Mouse (Mus musculus): ENCODE results near the gene Camkv. TPM values are rescaled to one million over a fixed set of nuclear protein-coding genes. Genes with fewer than 3 reads are reported as not detected.

The Camkv gene
- polyA plus RNA-seq, 1 experiment from 2014 or later: 9.7 TPM

- Histone ChIP-seq H3K9ac (no peak overlapping the region), H3K4me3 (no peak overlapping the region), H3K36me3 (peaks cover 56% of the 10 kb centered on the region), H3K4me2 (no peak overlapping the region), H3K9me3 (no peaks in the 10 kb centered on the region), H3K27ac (no peak overlapping the region), H3K4me1 (no peaks in the 10 kb centered on the region), H3K27me3 (no peaks in the 10 kb centered on the region)
- 89% methylated on average over 6 of the region's 6 CpGs for WGBS
- no peak for ATAC-seq (ENCODE audit: insufficient number of reproducible peaks, insufficient read depth, low FRiP score, low TSS enrichment, low read depth)
Measured at GRCm38 (mm10) chr9:107967437-107967836, 32.0 kb downstream of the Camkv start.

- no peaks in the 10 kb centered on the region for H3K4me1 ChIP-seq
- H3K9me3 ChIP-seq: no peaks in the 10 kb centered on the region
- H3K36me3 ChIP-seq: peaks cover 56% of the 10 kb centered on the region
- no peak for ATAC-seq (ENCODE audit: insufficient number of reproducible peaks, insufficient read depth, low FRiP score, low TSS enrichment, low read depth)
- H3K9ac ChIP-seq: no peak overlapping the region
- no peak overlapping the region for H3K4me2 ChIP-seq
- H3K27ac ChIP-seq: no peak overlapping the region
- no peak overlapping the region for H3K4me3 ChIP-seq
- no peaks in the 10 kb centered on the region for H3K27me3 ChIP-seq
- 89% methylated on average over 7 of the region's 7 CpGs for WGBS
Measured at GRCm38 (mm10) chr9:107968531-107968930, 33.1 kb downstream of the Camkv start.

GRCm38 (mm10) chr9:107970311-107970710, 34.8 kb downstream of the Camkv start:
- H3K4me2 ChIP-seq: no peak overlapping the region
- no peak for ATAC-seq (ENCODE audit: insufficient number of reproducible peaks, insufficient read depth, low FRiP score, low TSS enrichment, low read depth)
- no peaks in the 10 kb centered on the region for H3K27me3 ChIP-seq
- peaks cover 50% of the 10 kb centered on the region for H3K36me3 ChIP-seq
- no peaks in the 10 kb centered on the region for H3K9me3 ChIP-seq
- 91% methylated on average over 5 of the region's 5 CpGs for WGBS
- no peak overlapping the region for H3K9ac ChIP-seq
- peaks cover 3% of the 10 kb centered on the region; the same call in 1 of the 2 replicates for H3K4me1 ChIP-seq
- H3K4me3 ChIP-seq: no peak overlapping the region
- no peak overlapping the region for H3K27ac ChIP-seq

- H3K27me3 ChIP-seq: no peaks in the 10 kb centered on the region
- peaks cover 9% of the 10 kb centered on the region; the same call in 1 of the 2 replicates for H3K4me1 ChIP-seq
- ATAC-seq (ENCODE audit: insufficient number of reproducible peaks, insufficient read depth, low FRiP score, low TSS enrichment, low read depth): no peak; the same call in 1 of the 2 replicates
- no peak overlapping the region for H3K4me3 ChIP-seq
- no peak overlapping the region for H3K4me2 ChIP-seq
- no peaks in the 10 kb centered on the region for H3K9me3 ChIP-seq
- 0 out of 2 replicates have a peak overlapping the region, but pooled peaks have one; percentile 16 for H3K27ac ChIP-seq
- no peak overlapping the region for H3K9ac ChIP-seq
- WGBS: 74% methylated on average over 8 of the region's 8 CpGs
- H3K36me3 ChIP-seq: peaks cover 50% of the 10 kb centered on the region
Measured at GRCm38 (mm10) chr9:107971690-107972541, 36.4 kb downstream of the Camkv start.

- H3K4me3 ChIP-seq: no peak overlapping the region
- WGBS: 79% methylated on average over 10 of the region's 10 CpGs
- H3K27me3 ChIP-seq: no peaks in the 10 kb centered on the region
- no peak for ATAC-seq (ENCODE audit: insufficient number of reproducible peaks, insufficient read depth, low FRiP score, low TSS enrichment, low read depth)
- H3K27ac ChIP-seq: no peak overlapping the region
- peaks cover 9% of the 10 kb centered on the region; the same call in 1 of the 2 replicates for H3K4me1 ChIP-seq
- H3K9me3 ChIP-seq: no peaks in the 10 kb centered on the region
- H3K4me2 ChIP-seq: no peak overlapping the region
- no peak overlapping the region for H3K9ac ChIP-seq
- peaks cover 33% of the 10 kb centered on the region for H3K36me3 ChIP-seq
Measured at GRCm38 (mm10) chr9:107974491-107975171, 39.2 kb downstream of the Camkv start.

- Histone ChIP-seq H3K9me3 (no peaks in the 10 kb centered on the region), H3K36me3 (peaks cover 24% of the 10 kb centered on the region), H3K4me2 (no peak within 1 kb of the TSS), H3K27ac (0 out of 2 replicates have a peak within 1 kb of the TSS, but pooled peaks have one; percentile 39), H3K4me1 (peaks cover 17% of the 10 kb centered on the region), H3K4me3 (no peak within 1 kb of the TSS; the same call in 1 of the 2 replicates), H3K9ac (peak within 1 kb of the TSS; percentile 40; the same call in 1 of the 2 replicates), H3K27me3 (no peaks in the 10 kb centered on the region)
- ATAC-seq (ENCODE audit: insufficient number of reproducible peaks, insufficient read depth, low FRiP score, low TSS enrichment, low read depth): no peak
- WGBS: 73% methylated on average over 12 of the region's 12 CpGs
Measured at GRCm38 (mm10) chr9:107975399-107976386, 40.2 kb downstream of the Camkv start, which contains the start of gene Uba7. Gene Uba7 (plus strand): TSS chr9:107975505.

GRCm38 (mm10) chr9:107978815-107979214, 43.3 kb downstream of the Camkv start:
- 90% methylated on average over 12 of the region's 12 CpGs for WGBS

GRCm38 (mm10) chr9:107981684-107982605, 46.5 kb downstream of the Camkv start:
- WGBS: 18% methylated on average over 7 of the region's 7 CpGs
- Histone ChIP-seq H3K36me3 (no peaks in the 10 kb centered on the region), H3K4me3 (peak overlapping the region; percentile 80), H3K27ac (peak overlapping the region; percentile 100), H3K9me3 (no peaks in the 10 kb centered on the region), H3K4me2 (peak overlapping the region; percentile 89), H3K27me3 (no peaks in the 10 kb centered on the region), H3K9ac (peak overlapping the region; percentile 90), H3K4me1 (peaks cover 61% of the 10 kb centered on the region)
- peak; percentile 46 for ATAC-seq (ENCODE audit: insufficient number of reproducible peaks, insufficient read depth, low FRiP score, low TSS enrichment, low read depth)

More at GRCm38 (mm10) chr9:107978815-107979214, 43.3 kb downstream of the Camkv start:
- Histone ChIP-seq H3K36me3 (no peaks in the 10 kb centered on the region), H3K27ac (no peak overlapping the region), H3K9me3 (no peaks in the 10 kb centered on the region), H3K4me3 (no peak overlapping the region), H3K4me2 (no peak overlapping the region), H3K4me1 (peaks cover 48% of the 10 kb centered on the region), H3K9ac (no peak overlapping the region), H3K27me3 (no peaks in the 10 kb centered on the region)
- no peak for ATAC-seq (ENCODE audit: insufficient number of reproducible peaks, insufficient read depth, low FRiP score, low TSS enrichment, low read depth)

GRCm38 (mm10) chr9:107982681-107983346, 47.3 kb downstream of the Camkv start, which contains the start of gene Gm20661:
Gene Gm20661 (plus strand): TSS chr9:107983058.
- peak within 1 kb of the TSS; percentile 80 for H3K4me3 ChIP-seq
- H3K4me1 ChIP-seq: peaks cover 62% of the 10 kb centered on the region
- H3K9ac ChIP-seq: peak within 1 kb of the TSS; percentile 90
- H3K36me3 ChIP-seq: no peaks in the 10 kb centered on the region
- H3K4me2 ChIP-seq: peak within 1 kb of the TSS; percentile 89
- H3K27ac ChIP-seq: peak within 1 kb of the TSS; percentile 100
- no peaks in the 10 kb centered on the region for H3K9me3 ChIP-seq
- 13% methylated on average over 14 of the region's 14 CpGs for WGBS
- peak; percentile 66 for ATAC-seq (ENCODE audit: insufficient number of reproducible peaks, insufficient read depth, low FRiP score, low TSS enrichment, low read depth)
- no peaks in the 10 kb centered on the region for H3K27me3 ChIP-seq

Measured in embryonic facial prominence, embryonic 13.5 days (tissue).